Mouse (Mus musculus) spleen, adult 2 months (tissue): ENCODE results near the gene Srsf3. TPM values are rescaled to one million over a fixed set of nuclear protein-coding genes. Genes with fewer than 3 reads are reported as not detected.

Source experiments
- DNase-seq, 2 experiments: peaks; one replicate each; pipeline versions ENCODE4 v3.0.0 to v3.0.0-alpha.2; 2012 to 2021; ENCODE audit warnings: low spot score in 2 of 2, low read depth in 1 of 2
- H3K27ac ChIP-seq: fragments of 200-500 bp; 2 replicates; pipeline ENCODE4 v1.5.1; 2012; ENCODE audit warnings: low read length, inconsistent platforms; ENCODE audit not compliant: insufficient read depth
- H3K27me3 ChIP-seq: fragments of 200-500 bp; 2 replicates; pipeline ENCODE4 v1.6.1; 2012; ENCODE audit warnings: mild to moderate bottlenecking, moderate library complexity, low read length, inconsistent platforms; ENCODE audit not compliant: control insufficient read depth, insufficient read depth
- H3K36me3 ChIP-seq: fragments of 200-500 bp; 2 replicates; pipeline ENCODE4 v1.6.1; 2012; ENCODE audit warnings: mild to moderate bottlenecking, low read length, inconsistent platforms; ENCODE audit not compliant: control insufficient read depth, insufficient read depth
- H3K4me1 ChIP-seq: fragments of 200-500 bp; 2 replicates; pipeline ENCODE4 v1.6.1; 2011; ENCODE audit warnings: inconsistent platforms; ENCODE audit not compliant: control insufficient read depth, insufficient read depth, insufficient read length
- H3K4me3 ChIP-seq: fragments of 200-500 bp; 2 replicates; pipeline ENCODE4 v1.5.1; 2011; ENCODE audit warnings: mild to moderate bottlenecking, inconsistent platforms; ENCODE audit not compliant: insufficient read depth, insufficient read length; ENCODE audit errors: extremely low read depth
- CTCF ChIP-seq: fragments of 200-500 bp; IDR thresholded peaks from 2 replicates; pipeline ENCODE4 v1.5.1; 2011; ENCODE audit warnings: mild to moderate bottlenecking, inconsistent platforms; ENCODE audit not compliant: insufficient read depth, insufficient read length, insufficient replicate concordance; ENCODE audit errors: extremely low read depth
- POLR2A ChIP-seq: fragments of 200-500 bp; IDR thresholded peaks from 2 replicates; pipeline ENCODE4 v1.6.1; 2011; ENCODE audit warnings: low read depth, low read length, inconsistent platforms
- WGBS: fragments of 180-500 bp; shearing (Covaris S2); methylation state at CpG from one replicate; pipeline ENCODE4 v1.1.7; 2018; 5-methylcytosine and 5-hydroxymethylcytosine counted together
- polyA plus RNA-seq: library from polyadenylated mRNA; depleted of rRNA; stranded (reverse); fragments of >200 nt; gene quantifications from 2 replicates; pipeline ENCODE4 v1.2.3, GENCODE M21; 2012

The Srsf3 gene
- polyA plus RNA-seq, 1 experiment: 189 TPM

DNA sequence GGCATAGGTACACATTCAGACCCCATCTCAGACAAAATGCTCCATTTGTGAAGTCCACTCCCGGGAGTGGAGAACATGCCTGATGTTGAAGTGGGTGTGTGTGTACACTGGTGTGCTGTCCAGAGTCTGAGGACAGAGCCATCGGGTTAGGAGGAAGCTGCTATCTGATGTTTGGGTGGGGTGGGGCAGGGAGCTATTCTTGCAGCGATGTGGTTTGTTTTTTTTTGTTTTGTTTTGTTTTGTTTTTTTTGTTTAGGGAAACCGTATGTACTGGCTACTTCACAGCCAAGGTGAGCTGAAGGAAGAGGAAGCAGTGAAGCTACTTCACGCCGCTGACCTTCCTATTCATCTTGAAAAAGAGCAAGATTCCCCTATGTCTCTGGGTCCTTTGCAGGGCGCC, 25.6 kb upstream of the Srsf3 start:
- 4% methylated on average over 7 of the region's 7 CpGs for WGBS
- H3K4me3 ChIP-seq: peak overlapping the region; percentile 76
- TF ChIP-seq CTCF (no peak), POLR2A (no peak)
- H3K36me3 ChIP-seq: no peaks in the 10 kb centered on the region
- no peak for DNase-seq
- H3K4me1 ChIP-seq: peaks cover 13% of the 10 kb centered on the region
- peak overlapping the region; percentile 92 for H3K27ac ChIP-seq
- H3K27me3 ChIP-seq: no peaks in the 10 kb centered on the region

GRCm38 (mm10) chr17:29007243-29007640, 25.2 kb upstream of the Srsf3 start:
- Histone ChIP-seq H3K27ac (peak overlapping the region; percentile 92), H3K36me3 (no peaks in the 10 kb centered on the region), H3K27me3 (no peaks in the 10 kb centered on the region), H3K4me1 (peaks cover 13% of the 10 kb centered on the region), H3K4me3 (peak overlapping the region; percentile 76)
- DNase-seq: no peak
- WGBS: 0% methylated on average over 19 of the region's 19 CpGs
- TF ChIP-seq CTCF (no peak), POLR2A (no peak)

DNA sequence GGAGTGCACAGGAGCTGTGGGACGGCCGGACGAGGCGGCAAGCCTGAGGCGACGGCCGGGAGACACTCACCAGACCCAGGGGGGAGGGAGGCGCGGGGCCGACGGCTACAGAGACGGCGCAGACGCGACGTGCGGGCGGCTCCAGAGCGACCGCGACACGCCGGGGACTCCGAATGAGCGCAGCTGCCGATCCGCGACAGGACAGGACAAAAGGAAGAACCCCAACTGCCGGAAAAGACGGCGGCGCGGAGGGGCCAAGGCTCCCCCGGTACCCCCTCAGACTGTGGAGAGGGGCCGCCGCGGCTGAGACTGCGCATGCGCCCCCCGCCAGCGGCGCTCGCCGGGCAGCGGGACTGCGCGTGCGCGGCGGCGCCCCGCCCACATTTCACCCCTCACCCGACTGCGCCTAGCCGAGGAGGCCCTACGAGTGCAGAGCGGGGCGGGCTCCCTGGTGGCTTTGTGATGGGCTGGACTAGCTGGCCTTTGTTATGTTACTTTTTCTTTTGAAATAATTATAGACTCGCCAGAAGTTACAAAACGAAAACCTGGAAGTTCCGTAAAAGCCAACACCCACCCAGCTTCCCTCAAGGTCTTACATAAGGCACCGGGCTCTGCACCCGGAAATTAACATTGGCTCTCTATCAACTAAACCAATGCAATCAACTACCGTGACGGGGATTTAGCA, 24.6 kb upstream of the Srsf3 start, which contains the start of gene Stk38:
Gene Stk38 (minus strand): TSS at position 355 of the 685 bp plus-strand sequence.
- peak; percentile 71 to 90 for DNase-seq
- peak within 1 kb of the TSS; percentile 76 for H3K4me3 ChIP-seq
- WGBS: under 1% methylated on average over 65 of the region's 65 CpGs

GRCm38 (mm10) chr17:29008326-29008650, 24.1 kb upstream of the Srsf3 start:
- peaks cover 13% of the 10 kb centered on the region for H3K4me1 ChIP-seq
- H3K4me3 ChIP-seq: peak overlapping the region; percentile 76; the same call in 1 of the 2 replicates
- H3K27me3 ChIP-seq: no peaks in the 10 kb centered on the region
- no peak for DNase-seq
- 17% methylated on average over 8 of the region's 8 CpGs for WGBS
- H3K27ac ChIP-seq: peak overlapping the region; percentile 92
- TF ChIP-seq CTCF (no peak), POLR2A (no peak)
- H3K36me3 ChIP-seq: no peaks in the 10 kb centered on the region

More for the DNA sequence above, 24.6 kb upstream of the Srsf3 start, which contains the start of gene Stk38:
- TF ChIP-seq POLR2A (peak; percentile 25), CTCF (no peak)
- Histone ChIP-seq H3K27ac (peak within 1 kb of the TSS; percentile 92), H3K36me3 (no peaks in the 10 kb centered on the region), H3K4me1 (peaks cover 13% of the 10 kb centered on the region), H3K27me3 (no peaks in the 10 kb centered on the region)

DNA sequence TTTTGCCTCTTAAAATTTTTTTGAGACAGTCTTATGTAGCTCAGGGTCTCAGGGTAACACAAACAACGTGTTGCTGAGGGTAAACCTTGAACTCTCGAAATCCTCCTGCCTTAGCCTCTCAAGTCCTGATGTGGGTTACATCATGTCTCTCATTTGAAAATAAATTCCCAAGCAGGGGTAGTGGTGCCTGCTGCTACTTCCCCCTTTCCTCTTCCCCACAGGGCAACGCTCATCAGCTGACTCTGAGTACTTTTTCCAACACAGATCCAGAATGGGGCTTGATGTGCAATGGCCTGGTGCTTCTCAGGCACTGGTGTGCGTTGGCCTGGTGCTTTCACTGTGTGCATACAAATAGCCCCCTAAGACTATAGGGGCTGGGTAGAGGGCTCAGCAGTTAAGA, 23.2 kb upstream of the Srsf3 start:
- 56% methylated on average over 4 of the region's 4 CpGs for WGBS

DNA sequence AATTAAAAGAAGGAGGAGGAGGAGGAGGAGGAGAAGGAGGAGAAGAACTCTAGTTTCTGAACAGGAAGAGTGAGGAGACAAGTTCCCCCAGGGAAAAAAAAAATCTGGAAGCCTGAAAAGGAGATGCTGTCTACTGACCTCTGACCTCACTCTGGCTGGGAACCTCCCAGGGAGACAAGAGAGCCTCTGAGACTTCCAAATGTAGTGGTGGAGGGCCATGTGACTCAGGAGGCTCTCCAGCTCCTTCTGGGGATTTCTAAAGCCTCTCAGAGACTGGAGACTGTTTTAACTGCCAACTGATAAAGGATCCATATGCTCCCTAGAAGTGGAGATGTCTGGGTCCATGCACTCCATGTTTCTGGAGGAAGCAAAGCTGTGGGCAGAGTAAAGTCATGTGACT, 18.2 kb upstream of the Srsf3 start:
- TF ChIP-seq CTCF (no peak), POLR2A (no peak)
- Histone ChIP-seq H3K4me1 (peaks cover 2% of the 10 kb centered on the region; the same call in 1 of the 2 replicates), H3K27me3 (no peaks in the 10 kb centered on the region), H3K36me3 (no peaks in the 10 kb centered on the region), H3K27ac (no peak overlapping the region), H3K4me3 (no peak overlapping the region)
- no peak for DNase-seq

More for the DNA sequence above, 23.2 kb upstream of the Srsf3 start:
- H3K27me3 ChIP-seq: no peaks in the 10 kb centered on the region
- no peak for DNase-seq
- H3K4me3 ChIP-seq: no peak overlapping the region
- peaks cover 10% of the 10 kb centered on the region for H3K4me1 ChIP-seq
- TF ChIP-seq CTCF (no peak), POLR2A (no peak)
- no peaks in the 10 kb centered on the region for H3K36me3 ChIP-seq
- H3K27ac ChIP-seq: no peak overlapping the region

- DNase-seq: peak in 1 of 2 experiments; percentile 48
- Histone ChIP-seq H3K27me3 (no peaks in the 10 kb centered on the region), H3K4me3 (no peak overlapping the region), H3K27ac (no peak overlapping the region), H3K36me3 (no peaks in the 10 kb centered on the region), H3K4me1 (peaks cover 2% of the 10 kb centered on the region; the same call in 1 of the 2 replicates)
- TF ChIP-seq CTCF (peak; percentile 50; the same call in 1 of the 2 replicates), POLR2A (no peak)
- 36% methylated on average over 2 of the region's 2 CpGs for WGBS
These were observed 16.8 kb upstream of the Srsf3 start for GRCm38 (mm10) chr17:29015638-29016037.
